Mouse (Mus musculus) cortical plate, adult 2 months (tissue): ENCODE measurements around the gene Tmem206.

Experiments used
- CTCF ChIP-seq: fragments of 200-500 bp; IDR thresholded peaks from 2 replicates; pipeline ENCODE4 v1.5.1; 2011; ENCODE audit warnings: mild to moderate bottlenecking, control low read depth, low read length; ENCODE audit not compliant: insufficient read depth; ENCODE audit errors: extremely low read depth
- POLR2A ChIP-seq: fragments of 200-500 bp; IDR thresholded peaks from 2 replicates; pipeline ENCODE4 v1.6.1; 2011; ENCODE audit warnings: mild to moderate bottlenecking, low read length, control low read depth; ENCODE audit not compliant: insufficient read depth; ENCODE audit errors: extremely low read depth

- TF ChIP-seq CTCF (no peak), POLR2A (no peak)
Observed at GRCm38 (mm10) chr1:191318686-191319085, 7.0 kb upstream of the Tmem206 start.
